Mouse (Mus musculus) CD4-positive, CD25-positive, alpha-beta regulatory T cell (primary cell): Measurements from ENCODE around the gene Popdc3. TPM values are rescaled to one million over a fixed set of nuclear protein-coding genes. Genes with fewer than 3 reads are reported as not detected.

ENCODE experiments used
- polyA plus RNA-seq: library from polyadenylated mRNA; unstranded; fragments of 100-300 nt; shearing (Covaris generic); gene quantifications from one replicate; pipeline ENCODE4 v1.2.1, GENCODE M21; 2017

Gene Popdc3
- polyA plus RNA-seq: not detected

DNA sequence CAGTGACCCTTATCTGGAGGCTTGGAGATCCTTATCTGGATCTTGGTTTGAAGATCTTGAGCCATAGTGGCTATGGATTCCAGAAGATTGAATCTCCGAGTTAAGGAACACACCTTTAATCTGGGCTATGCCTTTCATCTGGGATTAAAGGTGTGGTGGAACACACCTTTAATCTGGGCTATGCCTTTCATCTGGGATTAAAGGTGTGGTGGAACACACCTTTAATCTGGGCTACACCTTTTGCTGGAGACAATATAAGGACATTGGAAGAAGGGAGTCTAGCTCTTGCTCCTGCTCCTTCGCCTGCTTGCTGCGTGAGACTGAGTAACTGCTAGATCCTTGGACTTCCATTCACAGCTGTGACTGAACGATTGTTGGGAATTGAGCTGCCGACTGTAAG, at the start of gene Popdc3:
Gene Popdc3, plus strand, starts transcription at position 301 of the 400 bp plus-strand sequence.

DNA sequence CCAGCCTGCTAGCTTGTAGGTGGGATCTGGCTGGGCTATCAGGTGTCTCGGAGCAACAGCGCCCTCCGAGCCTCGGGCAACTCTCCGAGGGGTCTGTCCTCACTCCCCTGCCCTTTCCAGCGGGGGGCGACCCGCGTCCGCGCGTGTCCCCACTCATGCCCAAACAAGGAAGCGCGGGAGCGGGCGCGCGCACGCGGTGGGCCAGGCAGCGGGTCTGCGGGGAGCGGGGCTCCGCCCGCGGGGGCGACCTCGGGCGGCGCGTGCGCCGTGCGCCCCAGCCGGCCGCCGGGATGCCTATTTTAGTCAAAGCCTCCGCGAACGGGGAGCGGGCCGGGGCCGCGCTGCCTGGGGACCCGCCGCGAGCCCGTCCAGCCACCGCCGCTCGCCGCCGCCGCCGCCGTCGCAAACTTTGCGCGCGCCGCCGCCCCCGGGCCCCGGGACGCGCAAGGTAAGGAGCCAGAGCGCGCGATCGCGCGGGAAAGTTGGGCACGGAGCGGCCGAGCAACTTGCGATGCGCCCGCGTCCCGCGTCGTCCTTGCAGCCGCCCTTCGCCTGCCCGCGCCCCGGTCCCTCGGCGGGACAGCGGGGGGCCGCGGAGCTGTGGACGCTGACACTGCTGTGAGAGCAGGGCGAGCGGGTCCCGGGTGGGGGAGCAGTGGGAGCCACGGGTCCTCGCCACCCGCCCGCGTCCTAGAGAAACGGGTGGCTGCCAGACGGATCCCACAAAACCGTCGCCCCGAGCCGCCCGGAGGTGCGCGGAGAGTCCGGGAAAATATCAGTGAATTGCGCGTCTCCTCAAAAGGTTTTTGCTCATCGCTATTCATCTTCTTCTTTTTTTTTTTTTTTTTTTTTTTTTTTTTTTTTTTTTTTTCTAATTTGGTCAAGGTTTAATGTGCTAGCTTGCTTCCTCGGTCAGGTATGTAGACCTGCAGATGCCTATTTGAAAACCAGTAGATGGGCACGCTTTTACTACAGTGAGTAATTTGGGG, 157.8 kb downstream of the Popdc3 start, which contains the start of gene Bves:
Gene Bves, plus strand, starts transcription at position 339 of the 989 bp plus-strand sequence.

Other genes with a start within 250 kb of the Popdc3 start
- gene Prep, start 110.9 kb upstream of the Popdc3 start, polyA plus RNA-seq: 11.5 TPM
- gene Bves, start 157.7 kb downstream of the Popdc3 start, polyA plus RNA-seq: 0.12 TPM